Mouse (Mus musculus) liver, embryonic 14.5 days (tissue): ENCODE measurements around the gene Pld6.

Source experiments
- CTCF ChIP-seq: IDR thresholded peaks from 2 replicates; pipeline ENCODE4 v1.5.1; 2016; ENCODE audit warnings: antibody characterized with exemption, low read depth, control low read depth
- EP300 ChIP-seq: IDR thresholded peaks from 2 replicates; pipeline ENCODE4 v1.6.1; 2016; ENCODE audit warnings: antibody characterized with exemption, low read depth

- TF ChIP-seq CTCF = no peak
- no peak for TF ChIP-seq EP300
Observed at GRCm38 (mm10) chr11:59737250-59737649, 50.2 kb downstream of the Pld6 start.
